Mouse (Mus musculus) stomach, embryonic 15.5 days (tissue): ENCODE data around the gene Ddx43. TPM values are rescaled to one million over a fixed set of nuclear protein-coding genes. Genes with fewer than 3 reads are reported as not detected.

Source experiments
- ATAC-seq: fragments of 200-750 bp; cut with Nextera tagmentation; 2 replicates; pipeline ENCODE4 v1.8.0; 2017; ENCODE audit warnings: low read depth, moderate number of reproducible peaks, moderate TSS enrichment; ENCODE audit not compliant: insufficient read depth, low FRiP score
- H3K27ac ChIP-seq: fragments of 300-500 bp; sonication (generic); 2 replicates; pipeline ENCODE4 v1.5.1; 2015; ENCODE audit warnings: mild to moderate bottlenecking, inconsistent platforms
- H3K27me3 ChIP-seq: fragments of 300-500 bp; sonication (generic); replicated peaks from 2 replicates; pipeline ENCODE4 v1.6.1; 2015; ENCODE audit warnings: inconsistent platforms
- H3K36me3 ChIP-seq: fragments of 300-500 bp; sonication (generic); 2 replicates; pipeline ENCODE4 v1.6.1; 2015; ENCODE audit warnings: inconsistent platforms
- H3K4me1 ChIP-seq: fragments of 300-500 bp; sonication (generic); 2 replicates; pipeline ENCODE4 v1.6.1; 2015; ENCODE audit warnings: inconsistent platforms
- H3K4me2 ChIP-seq: fragments of 300-500 bp; sonication (generic); 2 replicates; pipeline ENCODE4 v1.6.1; 2015; ENCODE audit warnings: mild to moderate bottlenecking, inconsistent platforms
- H3K4me3 ChIP-seq: fragments of 300-500 bp; sonication (generic); replicated peaks from 2 replicates; pipeline ENCODE4 v1.5.1; 2015; ENCODE audit warnings: inconsistent platforms
- H3K9ac ChIP-seq: fragments of 300-500 bp; sonication (generic); 2 replicates; pipeline ENCODE4 v1.6.1; 2015; ENCODE audit warnings: inconsistent platforms
- H3K9me3 ChIP-seq: fragments of 300-500 bp; sonication (generic); 2 replicates; pipeline ENCODE4 v1.6.1; 2016; ENCODE audit warnings: inconsistent platforms
- WGBS: fragments of 180-500 bp; shearing (Covaris S2); methylation state at CpG from one replicate; pipeline ENCODE4 v1.1.7; 2015; 5-methylcytosine and 5-hydroxymethylcytosine counted together
- polyA plus RNA-seq: library from polyadenylated mRNA; unstranded; fragments of >200 nt; fragmentation: Nextera tagmentation; extraction: Ambion mirVana; gene quantifications from 2 replicates; pipeline ENCODE4 v1.2.1, GENCODE M21; 2015

Ddx43 gene
- polyA plus RNA-seq, 1 experiment from 2014 or later = 0.30 TPM

- no peak for ATAC-seq
- H3K27ac ChIP-seq = no peak overlapping the region
- no peaks in the 10 kb centered on the region for H3K36me3 ChIP-seq
- no peaks in the 10 kb centered on the region for H3K9me3 ChIP-seq
- no peak overlapping the region for H3K9ac ChIP-seq
- no peaks in the 10 kb centered on the region for H3K27me3 ChIP-seq
- peaks cover 7% of the 10 kb centered on the region for H3K4me1 ChIP-seq
- 45% methylated on average over 8 of the region's 8 CpGs for WGBS
- H3K4me3 ChIP-seq = peak overlapping the region; percentile 27; the same call in 1 of the 2 replicates
- peak overlapping the region; percentile 56; the same call in 1 of the 2 replicates for H3K4me2 ChIP-seq
Observed at GRCm38 (mm10) chr9:78377546-78377945, 18.0 kb upstream of the Ddx43 start.

GRCm38 (mm10) chr9:78378113-78378785 lies 17.3 kb upstream of the Ddx43 start, which contains the start of gene Ooep:
TSS of gene Ooep (minus strand) at chr9:78378725.
- ATAC-seq = peak; percentile 56; the same call in 1 of the 2 replicates
- peak within 1 kb of the TSS; percentile 27 for H3K4me3 ChIP-seq
- 6% methylated on average over 23 of the region's 23 CpGs for WGBS
- no peak within 1 kb of the TSS for H3K9ac ChIP-seq
- no peak within 1 kb of the TSS for H3K27ac ChIP-seq
- H3K4me2 ChIP-seq = peak within 1 kb of the TSS; percentile 56
- H3K9me3 ChIP-seq = no peaks in the 10 kb centered on the region
- peaks cover 7% of the 10 kb centered on the region for H3K4me1 ChIP-seq
- no peaks in the 10 kb centered on the region for H3K36me3 ChIP-seq
- H3K27me3 ChIP-seq = no peaks in the 10 kb centered on the region

GRCm38 (mm10) chr9:78385893-78386292 lies 9.7 kb upstream of the Ddx43 start:
- H3K4me1 ChIP-seq = no peaks in the 10 kb centered on the region
- H3K27ac ChIP-seq = no peak overlapping the region
- 49% methylated on average over 3 of the region's 3 CpGs for WGBS
- no peaks in the 10 kb centered on the region for H3K27me3 ChIP-seq
- no peaks in the 10 kb centered on the region for H3K36me3 ChIP-seq
- no peak overlapping the region for H3K9ac ChIP-seq
- H3K4me2 ChIP-seq = no peak overlapping the region
- H3K9me3 ChIP-seq = no peaks in the 10 kb centered on the region
- H3K4me3 ChIP-seq = no peak overlapping the region
- ATAC-seq = no peak

GRCm38 (mm10) chr9:78386947-78387346 lies 8.6 kb upstream of the Ddx43 start:
- no peak for ATAC-seq
- Histone ChIP-seq H3K4me2 (no peak overlapping the region), H3K4me3 (no peak overlapping the region), H3K36me3 (no peaks in the 10 kb centered on the region), H3K27ac (no peak overlapping the region), H3K9me3 (no peaks in the 10 kb centered on the region), H3K27me3 (no peaks in the 10 kb centered on the region), H3K9ac (no peak overlapping the region), H3K4me1 (no peaks in the 10 kb centered on the region)
- WGBS = 84% methylated on average over 7 of the region's 7 CpGs

GRCm38 (mm10) chr9:78389981-78390380 lies 5.6 kb upstream of the Ddx43 start:
- no peak for ATAC-seq
- no peaks in the 10 kb centered on the region for H3K36me3 ChIP-seq
- H3K27ac ChIP-seq = no peak overlapping the region
- no peak overlapping the region for H3K4me2 ChIP-seq
- H3K27me3 ChIP-seq = peaks cover 26% of the 10 kb centered on the region
- no peaks in the 10 kb centered on the region for H3K9me3 ChIP-seq
- WGBS = 38% methylated on average over 5 of the region's 5 CpGs
- H3K9ac ChIP-seq = no peak overlapping the region
- H3K4me3 ChIP-seq = no peak overlapping the region
- H3K4me1 ChIP-seq = no peaks in the 10 kb centered on the region

- WGBS = 79% methylated on average over 10 of the region's 10 CpGs
- no peak overlapping the region for H3K4me2 ChIP-seq
Observed at GRCm38 (mm10) chr9:78393741-78394140, 1.8 kb upstream of the Ddx43 start.

GRCm38 (mm10) chr9:78394602-78395001 lies 975 bp upstream of the Ddx43 start:
- H3K27me3 ChIP-seq = peaks cover 48% of the 10 kb centered on the region
- no peaks in the 10 kb centered on the region for H3K36me3 ChIP-seq
- peaks cover 9% of the 10 kb centered on the region; the same call in 1 of the 2 replicates for H3K4me1 ChIP-seq
- H3K4me3 ChIP-seq = no peak overlapping the region
- no peaks in the 10 kb centered on the region for H3K9me3 ChIP-seq
- 62% methylated on average over 7 of the region's 7 CpGs for WGBS
- H3K4me2 ChIP-seq = no peak overlapping the region
- no peak overlapping the region for H3K27ac ChIP-seq
- H3K9ac ChIP-seq = no peak overlapping the region
- ATAC-seq = no peak

More at GRCm38 (mm10) chr9:78393741-78394140, 1.8 kb upstream of the Ddx43 start:
- Histone ChIP-seq H3K27ac (no peak overlapping the region), H3K36me3 (no peaks in the 10 kb centered on the region), H3K9ac (no peak overlapping the region), H3K27me3 (peaks cover 48% of the 10 kb centered on the region), H3K9me3 (no peaks in the 10 kb centered on the region), H3K4me3 (no peak overlapping the region), H3K4me1 (peaks cover 9% of the 10 kb centered on the region; the same call in 1 of the 2 replicates)
- ATAC-seq = no peak

GRCm38 (mm10) chr9:78395244-78395629 lies 340 bp upstream of the Ddx43 start:
- H3K4me3 ChIP-seq = peak overlapping the region; percentile 45
- peak overlapping the region; percentile 70 for H3K4me2 ChIP-seq
- no peaks in the 10 kb centered on the region for H3K36me3 ChIP-seq
- H3K9ac ChIP-seq = no peak overlapping the region
- ATAC-seq = no peak
- H3K27me3 ChIP-seq = peaks cover 48% of the 10 kb centered on the region
- 31% methylated on average over 11 of the region's 11 CpGs for WGBS
- peaks cover 9% of the 10 kb centered on the region; the same call in 1 of the 2 replicates for H3K4me1 ChIP-seq
- H3K27ac ChIP-seq = no peak overlapping the region
- H3K9me3 ChIP-seq = no peaks in the 10 kb centered on the region

- H3K36me3 ChIP-seq = no peaks in the 10 kb centered on the region
- 55% methylated on average over 9 of the region's 9 CpGs for WGBS
- H3K4me1 ChIP-seq = peaks cover 9% of the 10 kb centered on the region; the same call in 1 of the 2 replicates
- H3K27me3 ChIP-seq = peaks cover 48% of the 10 kb centered on the region
- no peak overlapping the region for H3K9ac ChIP-seq
- no peak for ATAC-seq
- peak overlapping the region; percentile 70; the same call in 1 of the 2 replicates for H3K4me2 ChIP-seq
- H3K27ac ChIP-seq = no peak overlapping the region
- H3K4me3 ChIP-seq = peak overlapping the region; percentile 45
- H3K9me3 ChIP-seq = no peaks in the 10 kb centered on the region
Observed at GRCm38 (mm10) chr9:78396517-78396916, 940 bp downstream of the Ddx43 start.

- Histone ChIP-seq H3K4me3 (no peak overlapping the region), H3K4me2 (no peak overlapping the region), H3K36me3 (no peaks in the 10 kb centered on the region), H3K27me3 (peaks cover 16% of the 10 kb centered on the region), H3K9ac (no peak overlapping the region), H3K4me1 (peaks cover 7% of the 10 kb centered on the region; the same call in 1 of the 2 replicates), H3K9me3 (no peaks in the 10 kb centered on the region), H3K27ac (no peak overlapping the region)
- ATAC-seq = no peak
- 62% methylated on average over 5 of the region's 5 CpGs for WGBS
Observed at GRCm38 (mm10) chr9:78400570-78400969, 5.0 kb downstream of the Ddx43 start.

- Histone ChIP-seq H3K27me3 (peaks cover 5% of the 10 kb centered on the region), H3K27ac (no peak overlapping the region), H3K9me3 (no peaks in the 10 kb centered on the region), H3K4me3 (no peak overlapping the region), H3K9ac (no peak overlapping the region), H3K4me2 (no peak overlapping the region), H3K36me3 (no peaks in the 10 kb centered on the region), H3K4me1 (no peaks in the 10 kb centered on the region)
- no peak for ATAC-seq
- 95% methylated on average over 7 of the region's 7 CpGs for WGBS
Observed at GRCm38 (mm10) chr9:78401596-78401995, 6.0 kb downstream of the Ddx43 start.

GRCm38 (mm10) chr9:78427362-78427781 lies 31.8 kb downstream of the Ddx43 start:
- no peaks in the 10 kb centered on the region for H3K36me3 ChIP-seq
- H3K4me3 ChIP-seq = peak overlapping the region; percentile 25
- no peaks in the 10 kb centered on the region for H3K4me1 ChIP-seq
- H3K27me3 ChIP-seq = no peaks in the 10 kb centered on the region
- no peaks in the 10 kb centered on the region for H3K9me3 ChIP-seq
- WGBS = 12% methylated on average over 26 of the region's 27 CpGs
- H3K4me2 ChIP-seq = peak overlapping the region; percentile 62
- H3K27ac ChIP-seq = no peak overlapping the region
- no peak; the same call in 1 of the 2 replicates for ATAC-seq
- no peak overlapping the region for H3K9ac ChIP-seq
